Mouse (Mus musculus) left cerebral cortex, postnatal 10 days (tissue): ENCODE measurements around the gene Gna12. TPM values are rescaled to one million over a fixed set of nuclear protein-coding genes. Genes with fewer than 3 reads are reported as not detected.
A peak's percentile ranks its signal among the peaks of the same experiment; 100 is the strongest.

ENCODE experiments used
- DNase-seq, 2 experiments: peaks; one replicate each; pipeline ENCODE4 v3.0.0; 2021 to 2022; ENCODE audit warnings: low spot score in 2 of 2, mixed read lengths in 1 of 2; ENCODE audit errors: extremely low spot score in 1 of 2
- intact Hi-C: fragments of 180-260 bp; cut with DNase I; formaldehyde crosslinking; loops from one replicate; pipeline ENCODE4 v1.15.1; 2025
- total RNA-seq, 2 experiments: library from RNA; stranded (reverse); gene quantifications; 2 replicates each; pipeline ENCODE4 v1.2.3; 2021

Gene Gna12
- total RNA-seq, 2 experiments from 2014 or later, result 65.3 TPM

GRCm38 (mm10) chr5:140829081-140829910 lies 935 bp downstream of the Gna12 start:
- no peak for DNase-seq
- intact Hi-C loops, result loop anchor here (5.0 kb wide), 1 partner anchor 42 kb away; no protein-coding TSS in a partner anchor

- DNase-seq, result no peak
- intact Hi-C loops, result loop anchor here (5.0 kb wide), 1 partner anchor 41 kb away; no protein-coding TSS in a partner anchor
These were observed 1.9 kb downstream of the Gna12 start for GRCm38 (mm10) chr5:140828363-140828762.

GRCm38 (mm10) chr5:140827896-140828295 lies 2.3 kb downstream of the Gna12 start:
- DNase-seq, result no peak
- intact Hi-C loops, result loop anchor here (5.0 kb wide), 1 partner anchor 41 kb away; no protein-coding TSS in a partner anchor

- intact Hi-C loops, result loop anchor here (5.0 kb wide), 1 partner anchor 40 kb away; no protein-coding TSS in a partner anchor
- no peak for DNase-seq
These were observed 2.8 kb downstream of the Gna12 start for GRCm38 (mm10) chr5:140827413-140827812.

GRCm38 (mm10) chr5:140826796-140827195 lies 3.4 kb downstream of the Gna12 start:
- no peak for DNase-seq
- intact Hi-C loops, result loop anchor here (5.0 kb wide), 1 partner anchor 39 kb away; no protein-coding TSS in a partner anchor

GRCm38 (mm10) chr5:140826118-140826517 lies 4.1 kb downstream of the Gna12 start:
- intact Hi-C loops, result loop anchor here (5.0 kb wide), 1 partner anchor 39 kb away; no protein-coding TSS in a partner anchor
- DNase-seq, result no peak

GRCm38 (mm10) chr5:140824126-140824525 lies 6.1 kb downstream of the Gna12 start:
- DNase-seq, result no peak
- intact Hi-C loops, result no loop called here

GRCm38 (mm10) chr5:140823386-140823785 lies 6.8 kb downstream of the Gna12 start:
- DNase-seq, result no peak
- intact Hi-C loops, result no loop called here

GRCm38 (mm10) chr5:140821951-140822350 lies 8.3 kb downstream of the Gna12 start:
- no peak for DNase-seq
- intact Hi-C loops, result no loop called here

GRCm38 (mm10) chr5:140820539-140820938 lies 9.7 kb downstream of the Gna12 start:
- DNase-seq, result no peak
- intact Hi-C loops, result no loop called here

GRCm38 (mm10) chr5:140819594-140819993 lies 10.6 kb downstream of the Gna12 start:
- no peak for DNase-seq
- intact Hi-C loops, result no loop called here

GRCm38 (mm10) chr5:140818482-140819076 lies 11.7 kb downstream of the Gna12 start:
- intact Hi-C loops, result no loop called here
- DNase-seq, result no peak

- no peak for DNase-seq
- intact Hi-C loops, result no loop called here
These were observed 13.2 kb downstream of the Gna12 start for GRCm38 (mm10) chr5:140816950-140817568.

- intact Hi-C loops, result no loop called here
- DNase-seq, result no peak
These were observed 14.2 kb downstream of the Gna12 start for GRCm38 (mm10) chr5:140816008-140816407.

- intact Hi-C loops, result no loop called here
- peak in 1 of 2 experiments; percentile 44 for DNase-seq
These were observed 15.0 kb downstream of the Gna12 start for GRCm38 (mm10) chr5:140815059-140815728.

GRCm38 (mm10) chr5:140814403-140814802 lies 15.8 kb downstream of the Gna12 start:
- intact Hi-C loops, result no loop called here
- no peak for DNase-seq

GRCm38 (mm10) chr5:140812699-140813098 lies 17.5 kb downstream of the Gna12 start:
- DNase-seq, result no peak
- intact Hi-C loops, result no loop called here

GRCm38 (mm10) chr5:140812063-140812462 lies 18.2 kb downstream of the Gna12 start:
- intact Hi-C loops, result no loop called here
- DNase-seq, result no peak

- intact Hi-C loops, result no loop called here
- DNase-seq, result no peak
These were observed 18.8 kb downstream of the Gna12 start for GRCm38 (mm10) chr5:140811390-140811789.
